Mouse (Mus musculus): ENCODE results near the gene Gm14327.
"Not testable (repeated sequence)": the region's sequence is repeated elsewhere in the genome, so short reads cannot be mapped to it uniquely, and the experiment has no call there.

GRCm38 (mm10) chr2:177925563-177926103 is 28.7 kb downstream of the Gm14327 start, which contains the start of gene Zfp972:
- not testable (repeated sequence) for TF ChIP-seq EP300, CTCF (IDR thresholded peaks at IDR 0.05)

Data from lung, postnatal 0 days (tissue).